Mouse (Mus musculus) thymus, postnatal 36 days (tissue): ENCODE measurements around the gene Gm20388.

Experiments
- DNase-seq, 2 experiments: peaks; one replicate each; pipeline ENCODE4 v3.0.0; 2022; ENCODE audit warnings: mixed read lengths in 2 of 2

Gm20388 gene

DNA sequence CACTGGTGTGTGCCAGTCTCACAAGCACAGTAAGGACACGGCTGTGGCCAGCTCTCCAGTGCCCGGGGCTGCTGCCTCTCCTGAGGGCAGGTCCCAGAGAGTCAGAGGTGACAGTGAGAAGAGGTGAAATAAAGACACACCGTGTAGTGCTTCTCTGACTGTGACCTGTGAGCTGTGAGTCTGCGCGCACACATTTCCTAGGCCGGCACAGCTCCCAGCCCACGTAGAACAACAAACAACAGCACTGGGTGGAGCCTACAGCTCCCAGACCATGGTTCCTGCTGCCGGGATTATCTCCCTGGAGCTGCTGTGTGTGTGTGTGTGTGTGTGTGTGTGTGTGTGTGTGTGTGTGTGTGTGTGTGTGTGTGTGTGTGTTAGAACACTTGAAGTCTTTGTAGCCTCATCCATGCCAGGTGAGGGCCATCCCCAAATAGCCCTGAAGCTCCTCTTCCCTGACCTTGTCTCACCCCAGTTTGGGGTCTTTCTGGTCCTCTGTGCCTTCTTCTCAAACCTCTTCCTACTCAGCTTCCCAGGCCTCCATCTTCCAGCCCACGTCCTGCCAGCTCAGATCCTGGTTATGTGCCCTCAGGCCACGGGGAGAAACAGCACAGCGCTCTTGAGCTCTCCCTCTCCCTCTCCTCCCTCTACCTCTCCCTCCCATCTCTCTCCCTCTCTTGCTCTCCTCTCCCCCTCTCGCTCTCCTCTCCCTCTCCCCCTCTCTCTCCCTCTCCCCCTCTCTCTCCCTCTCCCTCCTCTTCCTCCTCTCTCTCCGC lies 2907.3 kb downstream of the Gm20388 start:
- no peak for DNase-seq

DNA sequence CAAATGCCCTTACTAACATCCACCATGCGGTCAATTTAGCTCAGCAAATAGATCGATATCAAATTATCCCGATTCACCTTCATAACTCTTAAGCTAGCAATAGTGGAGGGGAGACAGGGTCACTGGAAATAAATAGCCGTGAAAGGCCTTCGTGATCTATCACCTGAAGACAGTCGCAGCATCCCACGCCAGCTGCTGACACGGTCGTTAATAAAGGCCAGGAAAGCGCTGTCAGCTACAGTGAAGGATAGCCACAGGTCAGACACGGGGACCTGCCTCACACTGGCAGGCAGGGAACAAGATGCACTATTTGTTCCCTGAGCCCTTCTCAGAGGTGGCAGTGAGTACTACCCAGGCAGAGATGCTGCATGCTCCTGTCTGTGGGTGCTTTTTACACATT lies 2909.1 kb downstream of the Gm20388 start:
- DNase-seq: no peak

DNA sequence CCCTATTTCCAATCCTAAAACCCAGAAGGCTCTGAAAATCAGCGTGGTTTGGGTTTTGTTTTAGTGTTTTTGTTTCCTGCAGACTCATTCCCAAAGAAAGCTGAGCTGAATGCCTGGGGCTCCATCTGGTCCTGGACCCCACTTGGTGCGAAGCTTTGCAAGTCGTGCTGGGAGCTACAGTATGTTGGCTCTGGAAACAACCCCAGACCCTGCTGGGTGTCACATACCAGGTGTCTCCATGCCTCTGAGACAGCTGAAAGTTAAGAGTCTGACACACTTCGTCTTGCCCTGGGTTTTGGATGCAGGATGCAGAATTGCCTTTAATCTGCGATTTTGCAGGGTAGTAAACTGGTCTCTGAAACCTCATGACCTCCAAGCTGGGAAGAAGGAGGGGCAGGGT lies 2913.9 kb downstream of the Gm20388 start:
- DNase-seq: no peak

DNA sequence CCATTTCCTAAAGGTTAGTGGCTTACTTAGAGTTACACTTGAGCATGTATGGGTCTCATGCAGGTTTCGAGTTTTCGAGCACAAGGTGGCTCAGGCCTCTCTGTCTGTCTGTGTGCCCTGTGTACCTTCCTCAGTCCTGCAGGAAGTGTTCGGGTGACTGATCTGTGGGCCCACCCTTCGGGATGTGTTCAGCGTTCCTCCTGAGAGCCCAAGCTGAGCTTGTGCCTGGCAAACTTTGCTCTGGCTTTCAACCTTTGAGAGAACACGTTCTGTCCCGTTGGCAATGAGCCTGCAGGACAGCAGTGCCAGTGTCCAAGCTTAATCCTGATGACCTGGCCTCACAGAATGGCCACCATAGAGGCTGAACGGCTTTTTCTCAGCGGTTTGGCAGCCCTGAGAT lies 2914.3 kb downstream of the Gm20388 start:
- DNase-seq: no peak

DNA sequence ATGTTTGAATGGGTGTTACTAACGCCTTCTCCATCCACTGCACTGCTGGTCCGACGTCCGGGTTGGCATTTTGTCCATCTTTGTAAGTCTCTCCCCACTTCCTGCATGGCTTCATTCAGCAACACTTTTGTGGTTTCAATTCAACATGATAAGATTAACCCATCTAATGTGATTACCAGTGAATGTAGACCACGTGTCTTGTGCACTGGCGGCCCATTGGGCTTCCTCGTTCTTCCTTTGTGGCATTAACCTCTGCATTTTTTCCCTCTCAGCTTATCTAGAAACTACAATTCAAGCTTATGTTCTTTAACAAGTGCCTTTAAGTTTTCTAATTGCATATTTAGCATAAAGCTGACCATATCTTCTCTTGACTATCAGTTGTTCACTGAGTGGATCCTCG lies 2914.8 kb downstream of the Gm20388 start:
- no peak for DNase-seq

DNA sequence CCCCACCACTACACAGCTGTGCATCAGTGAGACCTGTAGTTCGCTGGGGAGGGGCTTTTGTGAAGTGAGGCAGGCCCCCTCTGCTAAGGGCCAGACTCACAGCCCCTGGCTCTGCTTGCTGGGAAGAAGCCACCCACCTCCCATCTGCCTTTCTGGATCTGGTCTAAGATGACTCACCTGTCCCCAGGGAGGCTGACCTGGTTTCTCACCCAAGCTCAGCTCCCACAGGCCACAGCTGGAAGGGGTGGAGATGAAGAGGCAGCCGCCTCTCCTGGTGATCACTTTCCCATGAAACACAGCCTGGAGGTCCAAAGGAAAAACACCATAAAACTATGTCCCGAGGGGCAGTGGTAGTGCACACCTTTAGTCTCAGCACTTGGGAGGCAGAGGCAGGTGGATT lies 2918.8 kb downstream of the Gm20388 start:
- no peak for DNase-seq

DNA sequence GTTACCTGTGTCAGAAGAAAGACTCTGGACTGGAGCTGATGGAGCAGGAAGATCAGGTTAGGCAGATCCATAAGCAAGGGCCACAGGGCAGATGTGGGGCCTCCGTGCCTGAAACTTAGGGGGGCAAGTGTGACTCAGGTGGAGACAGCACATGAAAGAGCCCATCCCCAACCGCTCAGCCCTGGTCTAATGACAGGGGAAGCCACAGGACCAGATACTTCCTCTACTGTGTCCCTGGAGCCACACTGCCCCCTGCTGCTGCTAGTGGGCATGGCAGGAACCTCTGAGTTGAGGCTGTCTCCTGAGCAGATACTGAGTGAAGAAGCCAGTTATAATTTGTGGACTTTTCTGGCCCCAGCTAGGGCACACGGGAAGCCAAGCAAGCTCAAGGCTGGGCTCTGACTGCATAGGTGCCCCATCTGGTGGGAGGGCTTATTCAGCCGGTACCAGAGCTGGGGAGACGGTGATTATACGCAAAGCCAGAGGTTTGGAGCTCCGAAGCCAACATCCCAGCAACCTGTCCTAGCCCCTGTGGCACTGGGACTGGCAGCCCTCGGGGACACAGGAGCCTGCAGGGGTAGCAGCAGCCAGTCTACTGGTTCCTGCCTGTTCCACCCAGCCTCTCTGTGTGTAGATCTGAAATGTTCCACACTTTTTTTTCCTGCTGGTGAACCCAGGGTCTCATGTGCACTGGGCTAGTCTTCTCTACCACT lies 2919.9 kb downstream of the Gm20388 start:
- peak; percentile 91 to 97 for DNase-seq

DNA sequence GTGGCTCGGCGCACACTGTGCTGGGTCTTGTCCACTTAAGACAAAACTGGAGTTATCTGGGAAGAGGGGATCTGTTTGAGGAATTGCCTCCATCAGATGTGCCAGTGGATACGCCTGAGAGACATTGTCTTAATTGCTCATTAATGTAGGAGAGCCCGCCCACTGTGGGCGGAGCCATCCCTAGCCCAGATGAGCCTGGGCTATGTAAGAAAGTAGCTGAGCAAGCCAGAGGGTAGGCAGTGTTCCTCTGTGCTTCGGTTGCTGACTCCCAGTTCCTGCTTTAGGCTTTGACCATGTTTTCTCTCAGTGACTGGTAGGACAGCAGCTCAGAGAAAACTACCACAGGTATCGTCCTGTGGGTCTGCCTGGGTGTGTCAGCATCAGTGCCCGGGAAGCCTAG lies 2923.8 kb downstream of the Gm20388 start:
- no peak for DNase-seq

DNA sequence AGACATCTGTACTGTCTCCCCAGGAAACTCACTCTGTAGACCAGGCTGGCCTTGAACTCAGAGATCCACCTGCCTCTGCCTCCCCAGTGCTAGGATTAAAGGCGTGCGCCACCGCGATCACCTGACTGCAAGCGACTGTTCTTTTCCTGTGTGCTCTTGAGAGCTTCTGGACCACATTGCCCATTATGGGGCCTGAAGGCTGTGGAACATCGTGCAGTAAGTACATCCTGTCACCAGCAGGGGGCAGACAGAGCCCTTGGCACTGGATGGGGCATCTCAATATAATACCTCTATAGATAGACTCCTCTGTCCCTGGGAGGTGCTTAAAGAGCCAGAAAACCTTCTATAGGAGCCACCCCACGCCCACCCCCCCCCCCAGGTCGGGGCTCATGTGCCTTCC lies 2924.3 kb downstream of the Gm20388 start:
- DNase-seq: peak; percentile 69 to 72

DNA sequence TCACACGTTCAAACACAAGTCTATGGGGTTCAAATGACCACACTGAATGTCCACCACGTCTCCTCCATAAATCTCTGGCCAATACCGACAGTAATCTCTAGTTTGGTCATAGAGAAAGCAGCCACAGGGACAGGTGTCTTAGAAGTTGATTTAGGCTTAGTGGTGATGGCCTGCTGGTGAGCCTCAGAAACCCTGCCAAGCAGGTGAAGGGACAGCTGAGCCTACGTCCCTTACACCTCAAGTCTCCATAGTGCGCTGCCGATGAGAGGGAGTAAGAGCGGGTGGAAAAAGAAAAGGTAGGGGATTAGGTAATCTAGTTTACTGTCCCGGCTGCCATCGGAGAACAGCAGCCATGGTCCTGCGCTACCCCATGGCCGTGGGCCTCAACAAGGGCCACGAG lies 2925.6 kb downstream of the Gm20388 start:
- DNase-seq: no peak

DNA sequence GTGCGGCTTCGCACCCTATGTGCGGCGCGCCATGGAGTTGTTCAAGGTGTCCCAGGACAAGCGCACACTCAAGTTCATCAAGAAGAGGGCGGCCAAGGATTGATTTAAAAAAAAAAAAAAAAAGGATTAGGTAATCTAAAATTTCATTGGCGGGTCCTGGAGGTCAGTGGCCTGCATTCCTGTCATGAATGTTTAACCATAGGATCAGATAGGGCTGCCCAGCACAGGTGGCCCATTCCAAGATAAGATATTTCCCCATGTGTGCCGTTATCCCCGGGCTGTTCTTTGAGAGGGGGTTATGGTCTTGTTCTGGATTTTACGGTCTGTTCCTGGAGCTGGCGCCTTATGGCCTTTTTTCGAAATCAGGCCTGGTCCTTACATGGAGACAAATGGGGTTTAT lies 2926.1 kb downstream of the Gm20388 start:
- DNase-seq: no peak

DNA sequence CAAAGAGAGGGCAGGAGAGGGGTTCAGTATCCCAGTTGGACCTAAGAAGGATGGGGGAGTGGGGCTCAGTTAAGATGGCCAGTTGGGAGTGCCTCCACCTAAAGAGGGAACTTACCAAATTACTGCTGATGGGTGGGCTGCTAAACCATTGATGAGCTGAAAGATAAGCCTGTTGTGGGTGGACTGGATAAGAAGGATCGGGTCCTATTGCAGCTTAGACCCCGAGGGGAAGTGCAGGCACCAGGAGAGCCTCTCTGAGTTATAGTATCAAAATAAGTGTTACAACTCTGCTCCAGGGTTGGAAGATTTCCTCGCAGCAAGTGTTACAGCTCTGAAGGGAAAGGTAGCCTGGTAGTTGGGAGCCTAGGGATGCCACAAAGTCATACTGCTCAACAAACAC lies 2933.5 kb downstream of the Gm20388 start:
- no peak for DNase-seq

DNA sequence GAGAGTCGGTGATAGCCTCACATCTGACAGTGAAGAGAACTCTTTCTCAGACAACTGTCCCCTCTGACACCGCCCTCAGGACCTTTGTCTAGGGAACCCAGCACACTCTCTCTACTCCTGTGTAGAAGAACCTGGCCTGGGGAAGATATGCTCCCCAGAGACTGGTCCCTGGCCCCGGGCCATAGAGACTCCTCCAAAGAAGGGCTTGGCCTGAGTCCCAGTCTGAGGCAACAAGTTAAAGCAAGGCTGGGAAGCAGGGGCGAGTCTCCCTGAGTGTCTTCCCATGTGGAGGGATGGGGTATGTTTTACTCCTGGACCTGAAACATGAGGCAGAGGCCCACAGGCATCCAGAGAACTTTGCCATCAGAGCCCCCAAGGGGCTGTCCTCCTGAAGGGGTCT lies 2935.0 kb downstream of the Gm20388 start:
- DNase-seq: no peak

DNA sequence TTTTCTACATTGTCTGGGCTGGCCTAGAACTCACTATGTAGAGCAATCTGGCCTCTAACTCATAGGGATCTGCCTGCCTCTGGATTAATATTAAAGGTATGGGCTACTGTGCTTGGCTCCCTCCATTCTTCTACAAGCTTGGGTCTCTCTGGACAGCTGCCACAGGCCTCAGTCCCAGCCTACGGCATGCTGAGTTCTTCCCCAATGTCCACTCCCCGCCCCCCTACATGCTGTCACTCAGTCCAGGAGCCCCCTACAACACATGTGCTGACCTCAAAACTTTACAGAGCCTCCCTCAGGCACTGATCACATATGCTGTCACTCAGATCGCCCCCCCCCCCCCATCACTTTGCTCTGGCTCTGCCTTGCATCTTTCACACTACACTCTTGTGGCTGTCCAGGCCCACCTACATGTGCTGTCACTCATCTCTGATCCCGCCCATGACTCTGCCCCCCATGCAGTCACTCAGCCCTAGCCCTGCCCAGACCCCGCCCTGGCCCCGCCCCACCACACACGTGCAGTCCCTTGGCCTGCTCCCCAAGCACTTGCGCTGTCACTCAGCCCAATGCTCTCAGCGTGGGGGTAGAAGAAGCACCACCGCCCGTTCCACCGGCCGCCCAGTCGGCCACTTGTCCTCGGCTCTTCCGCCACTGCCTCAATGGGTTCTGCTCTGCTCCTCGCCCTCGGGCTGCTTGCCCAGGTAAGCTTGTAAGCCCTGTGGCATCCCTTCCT lies 2937.4 kb downstream of the Gm20388 start, which contains the start of gene Cdh15:
TSS of gene Cdh15 (plus strand) at position 138 of the 733 bp plus-strand sequence.
- peak; percentile 30 to 55 for DNase-seq

DNA sequence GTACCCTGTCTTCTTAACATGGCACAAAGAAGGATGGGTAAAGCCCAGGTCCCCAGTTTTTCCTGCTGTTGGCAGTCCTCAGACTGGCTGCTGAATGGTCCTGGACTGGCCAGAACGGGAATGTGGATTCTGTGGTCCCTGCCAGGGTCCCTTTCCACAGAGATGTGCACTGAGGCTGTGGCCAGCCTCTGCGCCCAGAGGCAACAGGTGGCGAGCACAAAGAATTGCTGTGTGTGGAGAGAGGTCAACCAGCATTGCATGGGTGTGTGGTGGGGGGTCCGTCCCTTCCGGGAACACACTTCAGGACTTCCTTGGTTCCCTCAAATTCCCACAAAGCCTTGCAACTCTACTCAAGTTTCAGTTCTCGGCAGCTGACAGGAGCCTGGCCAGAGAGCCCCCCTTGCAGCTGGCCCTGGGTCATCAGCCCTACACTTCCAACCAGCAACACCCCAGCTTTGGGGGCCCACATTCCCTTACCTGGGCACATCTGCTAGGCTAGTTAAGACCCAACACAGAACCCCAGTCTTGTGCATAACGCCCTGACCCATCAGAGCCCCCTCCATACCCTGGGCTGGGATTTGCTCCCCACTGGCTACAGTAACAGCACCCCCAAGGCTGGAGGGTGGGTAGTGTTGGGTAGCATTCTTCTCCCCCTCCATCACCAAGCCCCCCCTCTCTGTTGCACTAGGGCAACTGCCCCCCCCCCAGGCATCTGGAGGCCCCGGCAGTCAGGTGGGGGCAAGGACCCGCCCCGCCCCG lies 2938.7 kb downstream of the Gm20388 start:
- DNase-seq: no peak

DNA sequence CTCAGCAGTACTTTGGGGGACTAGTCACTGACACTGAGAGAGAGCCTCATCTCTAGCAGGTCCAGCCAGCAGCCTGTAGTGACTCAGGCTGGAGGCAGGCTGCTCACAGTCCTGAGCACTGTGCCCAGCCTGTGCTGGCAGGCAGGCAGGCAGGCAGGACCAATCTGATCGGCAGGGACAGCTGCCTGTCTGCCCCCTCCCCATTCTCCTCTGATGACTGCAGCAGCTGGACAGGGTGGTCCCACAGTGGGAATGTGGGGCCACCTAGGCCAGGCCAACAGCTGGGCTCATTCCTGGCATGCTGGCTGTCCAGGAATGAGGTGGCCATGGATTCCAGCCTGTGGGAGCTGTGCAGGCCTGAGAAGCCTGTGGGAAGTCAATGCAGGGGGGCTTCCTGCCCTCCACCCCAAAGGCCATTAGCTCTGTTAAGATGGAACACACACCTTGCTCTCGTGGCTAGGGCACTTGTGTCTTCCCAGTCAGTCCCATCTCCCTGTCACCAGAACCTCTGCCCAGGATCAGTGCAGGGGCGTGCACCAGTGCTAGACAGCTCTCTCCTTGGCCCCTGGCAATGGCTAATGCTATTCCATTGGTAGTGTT lies 2940.1 kb downstream of the Gm20388 start:
- no peak for DNase-seq

DNA sequence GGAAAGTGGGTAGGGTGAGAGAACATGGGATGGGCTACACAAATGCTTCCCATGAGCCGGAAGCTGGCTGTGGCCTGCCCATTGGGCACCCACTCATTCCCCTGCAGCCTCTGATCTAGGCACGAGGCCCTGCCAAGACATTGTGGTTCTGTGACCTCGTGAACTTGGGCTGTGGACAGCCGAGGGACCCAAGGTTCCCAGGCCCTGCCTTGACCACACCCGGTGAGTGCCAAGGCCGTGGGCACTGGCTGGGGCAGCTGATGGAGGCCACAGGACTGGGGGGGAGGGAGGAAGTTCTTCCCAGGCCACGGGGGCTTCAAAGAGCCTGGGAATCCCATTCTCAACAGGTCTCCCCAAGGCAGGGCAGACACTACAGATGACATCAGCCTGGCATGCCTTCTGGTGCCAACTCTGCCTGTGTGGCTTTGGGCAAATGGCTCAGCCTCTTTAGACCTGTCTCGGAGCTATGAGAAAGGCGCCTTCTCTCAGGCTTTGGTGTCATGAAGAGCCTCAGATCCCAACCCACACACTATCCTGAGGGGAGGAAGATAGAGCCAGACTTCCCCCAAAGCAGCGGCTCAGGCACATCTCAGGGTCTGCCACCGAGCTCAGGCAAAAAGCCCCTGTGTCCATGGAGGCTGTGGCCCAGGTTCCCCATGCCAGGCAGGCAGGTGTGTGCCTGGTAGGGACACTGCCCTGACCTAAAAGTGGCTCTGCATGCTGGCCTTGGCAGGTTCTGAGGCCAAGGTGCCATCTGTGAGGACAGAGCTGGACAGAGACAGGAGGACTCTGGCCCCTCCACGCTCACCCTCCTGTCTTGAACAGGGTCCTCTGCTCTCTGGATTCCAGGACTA lies 2941.3 kb downstream of the Gm20388 start:
- DNase-seq: no peak

DNA sequence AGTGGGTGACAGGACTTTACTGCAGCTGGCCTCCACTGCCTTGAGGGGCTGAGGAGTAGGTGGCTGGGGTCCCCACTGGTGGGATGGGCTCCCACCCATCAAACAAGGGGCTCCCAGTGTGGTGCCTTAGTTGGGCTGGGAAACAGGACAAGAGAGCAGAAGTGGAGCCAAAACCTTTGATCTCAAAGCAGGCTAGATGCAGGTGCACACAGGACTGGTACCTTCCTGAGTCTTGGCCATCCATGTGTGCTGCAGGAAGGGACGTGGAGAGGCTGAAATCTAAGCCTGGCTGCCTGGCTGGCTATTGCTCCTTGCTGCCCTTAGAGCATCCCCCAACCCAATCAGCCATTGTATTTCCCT lies 2941.9 kb downstream of the Gm20388 start:
- DNase-seq: no peak

DNA sequence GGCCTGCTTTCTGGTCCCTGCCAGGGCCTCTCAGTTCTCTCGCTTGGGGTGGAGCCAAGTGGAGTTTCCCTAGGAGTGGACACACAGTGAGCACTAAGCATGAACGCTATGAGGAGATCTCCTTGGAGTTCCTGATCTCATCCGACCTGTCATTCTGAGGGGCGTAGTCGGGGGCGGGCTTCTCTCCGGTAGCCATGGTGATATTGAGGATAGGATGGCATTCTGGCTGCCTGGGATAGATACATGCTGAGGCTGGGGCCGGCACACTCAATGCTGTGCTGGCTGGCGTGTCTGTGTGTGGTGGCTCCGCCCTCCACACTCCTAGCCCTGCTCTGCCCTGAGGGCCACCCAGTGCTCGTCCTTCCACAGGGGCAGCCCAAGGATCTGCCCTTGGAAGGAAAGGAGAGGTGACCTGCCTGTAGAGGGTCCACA lies 2942.7 kb downstream of the Gm20388 start:
- DNase-seq: no peak

DNA sequence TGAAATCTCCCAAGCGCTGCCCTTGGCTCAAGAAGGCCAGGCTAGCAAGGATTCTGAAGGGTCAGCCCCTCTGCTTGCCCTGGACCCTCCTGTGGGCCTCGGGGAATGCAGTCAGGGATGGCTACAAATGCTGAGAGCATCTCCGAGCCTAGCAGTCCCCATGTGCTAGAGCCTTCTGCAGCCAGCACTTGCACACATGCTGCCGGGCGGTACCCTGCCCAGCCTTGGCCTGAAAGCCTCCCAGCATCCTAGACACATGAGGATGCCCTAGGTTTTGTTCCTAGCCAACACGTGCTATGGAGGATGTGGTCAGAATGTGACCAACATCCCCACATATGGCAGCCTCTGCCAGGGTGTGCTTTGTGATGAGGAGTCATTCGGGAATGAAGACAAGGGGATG lies 2943.7 kb downstream of the Gm20388 start:
- no peak for DNase-seq

DNA sequence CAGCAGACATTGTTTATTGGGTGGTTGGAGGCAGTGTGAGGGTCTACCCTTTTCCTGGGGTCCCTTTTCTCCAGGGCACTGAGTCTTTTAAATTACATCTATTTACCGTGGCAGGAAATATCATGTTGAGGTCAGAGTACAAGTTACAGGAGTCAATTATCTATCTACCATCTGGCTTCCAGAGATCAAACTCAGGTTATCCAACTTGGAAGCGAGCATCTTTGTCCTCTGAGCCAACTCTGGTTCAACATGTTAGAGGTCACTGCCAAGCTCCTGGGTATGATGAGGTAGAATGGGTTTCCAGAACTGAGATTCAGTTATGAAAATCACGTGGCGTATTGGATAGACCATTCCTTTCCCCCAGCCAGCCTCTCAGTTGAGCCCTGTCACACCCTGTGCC lies 2944.5 kb downstream of the Gm20388 start:
- no peak for DNase-seq

DNA sequence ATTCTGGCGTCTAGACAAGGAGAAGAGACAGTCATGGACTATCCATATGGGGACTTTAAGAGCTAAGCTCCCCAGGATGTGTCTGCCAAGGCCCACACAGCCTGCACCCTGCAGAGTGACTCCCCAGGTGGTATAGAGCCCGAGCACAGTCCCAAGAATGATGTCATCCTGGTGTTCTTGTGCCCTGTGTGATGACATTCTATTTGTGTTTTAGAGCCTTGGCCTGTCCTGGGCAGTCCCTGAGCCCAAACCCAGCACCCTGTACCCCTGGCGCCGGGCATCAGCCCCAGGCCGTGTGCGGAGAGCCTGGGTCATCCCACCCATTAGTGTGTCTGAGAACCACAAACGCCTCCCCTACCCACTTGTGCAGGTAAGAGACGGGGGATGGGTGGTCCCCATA lies 2945.6 kb downstream of the Gm20388 start:
- no peak for DNase-seq
